Mouse (Mus musculus) neural tube, embryonic 14.5 days (tissue): ENCODE data around the gene Rhoj. TPM values are rescaled to one million over a fixed set of nuclear protein-coding genes. Genes with fewer than 3 reads are reported as not detected.

Source experiments
- ATAC-seq: fragments of 200-750 bp; cut with Nextera tagmentation; 2 replicates; pipeline ENCODE4 v1.8.0; 2017; ENCODE audit warnings: low read depth, mild to moderate bottlenecking, moderate TSS enrichment, moderate library complexity
- H3K27ac ChIP-seq: fragments of 300-500 bp; sonication (generic); 2 replicates; pipeline ENCODE4 v1.5.1; 2014; ENCODE audit warnings: low read depth, mild to moderate bottlenecking, control low read depth, low read length, moderate library complexity, mixed read lengths
- H3K27me3 ChIP-seq: fragments of 300-500 bp; sonication (generic); 2 replicates; pipeline ENCODE4 v1.6.1; 2014; ENCODE audit warnings: low read length; ENCODE audit not compliant: control insufficient read depth, insufficient read depth
- H3K36me3 ChIP-seq: fragments of 300-500 bp; sonication (generic); 2 replicates; pipeline ENCODE4 v1.6.1; 2014; ENCODE audit warnings: low read length, mixed read lengths; ENCODE audit not compliant: control insufficient read depth, insufficient read depth
- H3K4me1 ChIP-seq: fragments of 300-500 bp; sonication (generic); 2 replicates; pipeline ENCODE4 v1.6.1; 2014; ENCODE audit warnings: low read length; ENCODE audit not compliant: control insufficient read depth, insufficient read depth
- H3K4me2 ChIP-seq: fragments of 300-500 bp; sonication (generic); 2 replicates; pipeline ENCODE4 v1.6.1; 2014; ENCODE audit warnings: mild to moderate bottlenecking, low read depth, low read length, control low read depth
- H3K4me3 ChIP-seq: fragments of 300-500 bp; sonication (generic); 2 replicates; pipeline ENCODE4 v1.5.1; 2014; ENCODE audit warnings: low read depth, low read length, control low read depth, mixed read lengths
- H3K9ac ChIP-seq: fragments of 300-500 bp; sonication (generic); replicated peaks from 2 replicates; pipeline ENCODE4 v1.6.1; 2014; ENCODE audit warnings: low read depth, mild to moderate bottlenecking, control low read depth, low read length, mixed read lengths
- H3K9me3 ChIP-seq: fragments of 300-500 bp; sonication (generic); 2 replicates; pipeline ENCODE4 v1.6.1; 2016; ENCODE audit warnings: low read length; ENCODE audit not compliant: control insufficient read depth
- WGBS: fragments of 180-500 bp; shearing (Covaris S2); extraction: QIAGEN DNeasy Blood & Tissue Kit; methylation state at CpG from one replicate; pipeline ENCODE4 v1.1.7; 2014; 5-methylcytosine and 5-hydroxymethylcytosine counted together
- polyA plus RNA-seq: library from polyadenylated mRNA; unstranded; fragments of >200 nt; fragmentation: Nextera tagmentation; extraction: Ambion mirVana; gene quantifications from 2 replicates; pipeline ENCODE4 v1.2.1, GENCODE M21; 2014

Rhoj gene
- polyA plus RNA-seq, 1 experiment from 2014 or later: 9.1 TPM

- H3K27ac ChIP-seq: no peak overlapping the region
- no peaks in the 10 kb centered on the region for H3K36me3 ChIP-seq
- H3K4me3 ChIP-seq: no peak overlapping the region
- no peak for ATAC-seq
- no peaks in the 10 kb centered on the region for H3K4me1 ChIP-seq
- H3K9ac ChIP-seq: no peak overlapping the region
- H3K4me2 ChIP-seq: no peak overlapping the region
- H3K9me3 ChIP-seq: no peaks in the 10 kb centered on the region
- no peaks in the 10 kb centered on the region for H3K27me3 ChIP-seq
- WGBS: 83% methylated on average over 6 of the region's 6 CpGs
Observed at GRCm38 (mm10) chr12:75292939-75293338, 15.2 kb upstream of the Rhoj start.

- Histone ChIP-seq H3K9me3 (no peaks in the 10 kb centered on the region), H3K4me1 (no peaks in the 10 kb centered on the region), H3K27me3 (no peaks in the 10 kb centered on the region), H3K27ac (no peak overlapping the region), H3K36me3 (no peaks in the 10 kb centered on the region), H3K4me3 (no peak overlapping the region), H3K9ac (no peak overlapping the region), H3K4me2 (no peak overlapping the region)
- WGBS: 80% methylated on average over 1 of the region's 1 CpGs
- no peak for ATAC-seq
Observed at GRCm38 (mm10) chr12:75299865-75300264, 8.3 kb upstream of the Rhoj start.

GRCm38 (mm10) chr12:75304132-75304531 lies 4.0 kb upstream of the Rhoj start:
- H3K9ac ChIP-seq: no peak overlapping the region
- no peak for ATAC-seq

GRCm38 (mm10) chr12:75309756-75310155 lies 1.6 kb downstream of the Rhoj start:
- Histone ChIP-seq H3K4me2 (no peak overlapping the region), H3K4me3 (no peak overlapping the region)

More at GRCm38 (mm10) chr12:75304132-75304531, 4.0 kb upstream of the Rhoj start:
- no peaks in the 10 kb centered on the region for H3K4me1 ChIP-seq
- no peak overlapping the region for H3K4me2 ChIP-seq
- no peak overlapping the region for H3K27ac ChIP-seq
- no peaks in the 10 kb centered on the region for H3K36me3 ChIP-seq
- no peak overlapping the region for H3K4me3 ChIP-seq
- no peaks in the 10 kb centered on the region for H3K27me3 ChIP-seq
- WGBS: 90% methylated on average over 6 of the region's 6 CpGs
- H3K9me3 ChIP-seq: no peaks in the 10 kb centered on the region

GRCm38 (mm10) chr12:75310766-75311165 lies 2.6 kb downstream of the Rhoj start:
- H3K4me2 ChIP-seq: no peak overlapping the region; the same call in 1 of the 2 replicates
- no peak overlapping the region for H3K4me3 ChIP-seq
- no peaks in the 10 kb centered on the region for H3K36me3 ChIP-seq
- H3K4me1 ChIP-seq: no peaks in the 10 kb centered on the region
- WGBS: 85% methylated on average over 12 of the region's 12 CpGs
- no peaks in the 10 kb centered on the region for H3K9me3 ChIP-seq
- ATAC-seq: no peak
- H3K27ac ChIP-seq: no peak overlapping the region
- H3K9ac ChIP-seq: no peak overlapping the region
- H3K27me3 ChIP-seq: no peaks in the 10 kb centered on the region

More at GRCm38 (mm10) chr12:75309756-75310155, 1.6 kb downstream of the Rhoj start:
- H3K9me3 ChIP-seq: no peaks in the 10 kb centered on the region
- no peak for ATAC-seq
- no peak overlapping the region for H3K27ac ChIP-seq
- H3K27me3 ChIP-seq: no peaks in the 10 kb centered on the region
- H3K4me1 ChIP-seq: no peaks in the 10 kb centered on the region
- H3K9ac ChIP-seq: no peak overlapping the region
- no peaks in the 10 kb centered on the region for H3K36me3 ChIP-seq
- WGBS: 54% methylated on average over 6 of the region's 6 CpGs

GRCm38 (mm10) chr12:75311879-75312278 lies 3.8 kb downstream of the Rhoj start:
- WGBS: 81% methylated on average over 8 of the region's 8 CpGs
- H3K4me3 ChIP-seq: no peak overlapping the region
- no peak overlapping the region for H3K9ac ChIP-seq
- H3K9me3 ChIP-seq: no peaks in the 10 kb centered on the region
- no peaks in the 10 kb centered on the region for H3K4me1 ChIP-seq
- H3K4me2 ChIP-seq: no peak overlapping the region
- H3K36me3 ChIP-seq: no peaks in the 10 kb centered on the region
- no peaks in the 10 kb centered on the region for H3K27me3 ChIP-seq
- no peak overlapping the region for H3K27ac ChIP-seq
- no peak for ATAC-seq

GRCm38 (mm10) chr12:75313992-75314391 lies 5.9 kb downstream of the Rhoj start:
- no peak overlapping the region for H3K9ac ChIP-seq
- no peaks in the 10 kb centered on the region for H3K9me3 ChIP-seq
- WGBS: 82% methylated on average over 3 of the region's 3 CpGs
- no peaks in the 10 kb centered on the region for H3K27me3 ChIP-seq
- no peak overlapping the region for H3K4me3 ChIP-seq
- no peaks in the 10 kb centered on the region for H3K4me1 ChIP-seq
- H3K27ac ChIP-seq: no peak overlapping the region
- H3K4me2 ChIP-seq: no peak overlapping the region
- H3K36me3 ChIP-seq: no peaks in the 10 kb centered on the region
- ATAC-seq: no peak

GRCm38 (mm10) chr12:75315851-75316250 lies 7.7 kb downstream of the Rhoj start:
- ATAC-seq: no peak
- Histone ChIP-seq H3K4me3 (no peak overlapping the region), H3K27me3 (no peaks in the 10 kb centered on the region), H3K9ac (no peak overlapping the region), H3K4me1 (no peaks in the 10 kb centered on the region), H3K27ac (no peak overlapping the region), H3K9me3 (no peaks in the 10 kb centered on the region), H3K4me2 (no peak overlapping the region), H3K36me3 (no peaks in the 10 kb centered on the region)
- 87% methylated on average over 3 of the region's 3 CpGs for WGBS

- H3K4me3 ChIP-seq: no peak overlapping the region
- no peaks in the 10 kb centered on the region for H3K36me3 ChIP-seq
- H3K27ac ChIP-seq: no peak overlapping the region
- WGBS: 73% methylated on average over 12 of the region's 12 CpGs
- ATAC-seq: no peak
- H3K4me1 ChIP-seq: no peaks in the 10 kb centered on the region
- H3K9me3 ChIP-seq: no peaks in the 10 kb centered on the region
- H3K27me3 ChIP-seq: no peaks in the 10 kb centered on the region
- no peak overlapping the region for H3K4me2 ChIP-seq
- H3K9ac ChIP-seq: no peak overlapping the region
Observed at GRCm38 (mm10) chr12:75320441-75320925, 12.4 kb downstream of the Rhoj start.
